Mouse (Mus musculus) regulatory T cell (primary cell): Measurements from ENCODE around the gene Rhebl1.

Experiments used
- in situ Hi-C: fragments of 300-600 bp; cut with MboI, MseI; formaldehyde crosslinking; loops from one replicate; pipeline ENCODE4 v1.15.1; 2025; ENCODE audit warnings: high pct_unique_total_duplicates

Gene Rhebl1

DNA sequence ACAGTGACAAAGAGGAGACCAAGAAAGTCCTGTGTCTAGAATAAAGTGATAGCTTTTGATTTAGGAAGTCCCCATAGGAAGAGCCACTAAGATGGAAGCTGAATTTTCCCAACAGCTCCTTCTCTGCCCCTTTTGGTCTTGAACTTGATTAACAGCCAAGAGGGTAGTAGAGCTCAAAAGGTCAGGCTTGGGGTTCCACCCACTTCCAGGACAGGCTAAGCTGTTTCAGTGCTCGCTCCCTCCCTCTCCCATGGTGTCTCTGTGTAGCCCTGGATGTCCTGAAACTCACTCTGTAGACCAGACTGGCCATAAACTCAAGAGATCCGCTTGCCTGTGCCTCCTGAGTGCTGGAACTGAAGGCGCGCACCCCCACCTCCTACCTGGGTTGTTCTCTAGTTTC, 21.7 kb upstream of the Rhebl1 start:
- in situ Hi-C loops: loop anchor here (5.0 kb wide), 1 partner anchor 34 kb away; no protein-coding TSS in a partner anchor

DNA sequence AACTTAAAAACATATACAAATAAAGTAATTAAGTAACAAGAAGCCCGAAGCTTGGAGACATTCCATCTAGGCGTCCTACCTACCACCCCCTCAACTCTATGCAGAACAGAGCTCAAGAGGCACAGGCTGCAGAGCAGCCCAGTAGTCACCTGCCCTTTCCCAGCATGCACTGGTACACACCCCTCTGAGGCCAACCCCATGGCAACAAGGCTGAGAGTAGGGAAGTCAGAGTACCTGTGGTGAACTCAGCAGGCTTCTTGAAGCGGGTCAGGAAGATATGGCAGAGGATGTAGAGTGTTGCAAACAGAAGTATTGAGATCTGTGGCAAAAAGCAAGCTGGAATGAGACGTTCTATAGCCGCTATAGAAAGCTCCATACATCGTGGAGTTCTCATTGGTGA, 20.6 kb upstream of the Rhebl1 start:
- in situ Hi-C loops: loop anchor here (5.0 kb wide), 1 partner anchor 33 kb away; no protein-coding TSS in a partner anchor

DNA sequence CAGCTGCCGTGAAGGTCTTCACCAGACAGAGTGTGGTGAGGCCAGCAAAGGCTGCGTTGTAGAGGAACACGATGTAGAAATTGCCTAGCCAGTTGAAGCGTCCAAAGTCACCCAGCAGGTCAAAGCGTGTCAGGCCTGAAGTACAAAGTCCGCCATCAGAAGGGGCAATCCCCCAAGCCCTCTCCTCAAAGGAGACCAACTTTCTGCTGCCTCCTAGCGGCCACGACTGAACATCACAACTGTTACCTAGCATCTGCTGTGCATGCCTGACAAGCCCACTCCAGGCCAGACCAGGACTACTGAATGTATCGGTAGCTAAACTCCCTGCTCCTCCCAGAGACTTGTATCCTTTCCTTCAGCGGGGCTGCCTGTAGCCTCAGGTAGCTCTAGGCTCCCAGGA, 10.4 kb upstream of the Rhebl1 start:
- in situ Hi-C loops: loop anchor here (5.0 kb wide), 1 partner anchor 93 kb away; no protein-coding TSS in a partner anchor

DNA sequence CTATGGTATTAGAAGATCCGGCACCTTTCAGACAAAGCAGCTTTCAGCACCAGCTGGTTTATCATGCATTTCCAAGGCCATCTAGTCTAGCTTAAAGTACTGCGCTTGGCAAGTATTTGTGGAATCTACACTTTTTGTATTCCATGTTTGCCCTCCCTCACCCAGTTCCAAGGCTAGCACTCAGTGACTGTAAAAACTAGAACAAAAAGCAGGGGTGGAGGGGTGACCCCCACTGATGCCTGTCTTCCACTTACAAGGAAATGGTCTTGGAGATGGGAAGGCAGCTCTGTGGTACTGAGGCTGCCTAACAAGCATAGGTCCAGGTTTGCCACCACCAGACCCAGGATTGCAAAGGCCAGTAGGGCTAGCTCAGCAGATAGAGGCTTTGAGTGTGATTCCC, 8.3 kb upstream of the Rhebl1 start:
- in situ Hi-C loops: no loop called here

DNA sequence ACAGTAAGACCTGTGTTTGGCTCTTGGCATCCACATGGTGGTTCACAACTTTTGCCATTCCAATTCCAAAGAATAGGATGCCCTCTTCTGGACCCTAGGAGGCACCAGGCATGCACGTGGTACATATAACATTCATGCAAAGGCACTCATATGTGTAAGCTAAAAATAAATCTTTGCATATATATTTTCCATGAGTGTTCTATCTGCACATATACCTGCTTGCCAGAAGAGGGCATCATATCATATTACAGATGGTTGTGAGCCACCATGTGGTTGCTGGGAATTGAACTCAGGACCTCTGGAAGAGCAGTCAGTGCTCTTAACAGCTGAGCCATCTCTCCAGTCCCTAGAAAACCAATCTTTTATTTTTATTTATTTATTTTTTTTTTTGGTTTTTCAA, 7.2 kb upstream of the Rhebl1 start:
- in situ Hi-C loops: no loop called here

DNA sequence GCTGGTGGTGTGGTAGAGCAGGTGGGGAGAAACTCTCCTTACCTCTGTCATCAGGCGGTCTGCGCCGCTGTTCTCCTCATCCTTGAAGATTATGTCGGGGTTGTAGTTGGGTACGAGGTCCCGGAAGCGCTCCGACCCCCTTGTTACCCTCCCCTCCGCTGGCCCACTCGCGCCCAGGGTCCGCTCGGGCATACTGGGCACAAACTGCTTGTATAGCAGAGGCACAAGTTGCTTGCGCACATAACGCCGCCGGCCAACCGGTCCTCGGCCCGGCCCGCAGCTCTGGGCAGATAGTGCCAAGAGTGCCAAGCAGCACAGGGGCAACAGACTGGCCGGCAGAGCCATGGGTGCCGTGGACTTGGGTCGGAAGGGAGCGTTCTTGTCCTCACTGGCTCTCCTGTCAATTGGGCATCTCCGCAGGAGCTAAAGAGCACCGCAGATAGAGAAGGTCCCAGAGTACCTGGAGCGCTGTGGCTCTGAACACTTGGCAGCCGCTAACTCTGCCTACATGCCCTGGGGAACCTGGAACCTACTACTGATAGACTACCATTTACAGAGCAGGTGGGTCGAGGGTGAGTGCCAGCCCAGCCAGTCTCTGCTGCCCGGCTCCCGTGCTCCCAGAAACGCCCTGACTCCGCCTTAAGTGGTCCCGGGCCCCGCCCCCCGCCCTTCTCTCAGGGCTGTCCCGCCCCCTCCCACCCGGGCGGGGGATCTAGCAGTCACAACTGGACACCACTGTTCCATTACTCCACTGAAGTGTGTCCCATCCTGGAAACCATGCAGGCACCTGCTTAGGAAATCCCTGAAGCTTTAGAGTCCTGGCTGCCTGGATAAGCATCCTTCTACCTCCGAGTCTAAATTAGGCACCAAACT, 3.8 kb upstream of the Rhebl1 start, which contains the start of gene Dhh:
TSS of gene Dhh (minus strand) at position 613 of the 873 bp plus-strand sequence.
- in situ Hi-C loops: loop anchor here (10.0 kb wide), 1 partner anchor 207 kb away; no protein-coding TSS in a partner anchor

DNA sequence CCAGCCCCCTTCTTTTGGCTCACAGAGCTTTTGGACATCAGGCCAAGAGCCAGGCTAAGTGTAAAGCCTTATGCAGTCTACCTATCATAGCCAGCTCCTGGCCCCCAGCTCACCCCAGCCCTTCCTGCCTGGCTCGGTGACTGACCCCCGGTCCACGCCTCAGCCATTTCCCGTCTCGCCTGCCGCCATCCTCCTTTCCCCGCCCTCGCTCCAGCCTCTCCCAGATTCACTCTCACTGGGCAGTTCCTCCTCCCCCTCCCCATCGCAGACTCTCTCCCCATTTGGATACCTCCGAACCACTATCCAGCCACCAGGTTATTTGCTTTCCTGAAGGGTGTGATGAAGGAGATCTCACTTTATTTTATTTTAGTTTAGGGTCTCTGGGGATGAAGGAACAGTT, 3.2 kb upstream of the Rhebl1 start:
- in situ Hi-C loops: loop anchor here (10.0 kb wide), 1 partner anchor 207 kb away; no protein-coding TSS in a partner anchor

DNA sequence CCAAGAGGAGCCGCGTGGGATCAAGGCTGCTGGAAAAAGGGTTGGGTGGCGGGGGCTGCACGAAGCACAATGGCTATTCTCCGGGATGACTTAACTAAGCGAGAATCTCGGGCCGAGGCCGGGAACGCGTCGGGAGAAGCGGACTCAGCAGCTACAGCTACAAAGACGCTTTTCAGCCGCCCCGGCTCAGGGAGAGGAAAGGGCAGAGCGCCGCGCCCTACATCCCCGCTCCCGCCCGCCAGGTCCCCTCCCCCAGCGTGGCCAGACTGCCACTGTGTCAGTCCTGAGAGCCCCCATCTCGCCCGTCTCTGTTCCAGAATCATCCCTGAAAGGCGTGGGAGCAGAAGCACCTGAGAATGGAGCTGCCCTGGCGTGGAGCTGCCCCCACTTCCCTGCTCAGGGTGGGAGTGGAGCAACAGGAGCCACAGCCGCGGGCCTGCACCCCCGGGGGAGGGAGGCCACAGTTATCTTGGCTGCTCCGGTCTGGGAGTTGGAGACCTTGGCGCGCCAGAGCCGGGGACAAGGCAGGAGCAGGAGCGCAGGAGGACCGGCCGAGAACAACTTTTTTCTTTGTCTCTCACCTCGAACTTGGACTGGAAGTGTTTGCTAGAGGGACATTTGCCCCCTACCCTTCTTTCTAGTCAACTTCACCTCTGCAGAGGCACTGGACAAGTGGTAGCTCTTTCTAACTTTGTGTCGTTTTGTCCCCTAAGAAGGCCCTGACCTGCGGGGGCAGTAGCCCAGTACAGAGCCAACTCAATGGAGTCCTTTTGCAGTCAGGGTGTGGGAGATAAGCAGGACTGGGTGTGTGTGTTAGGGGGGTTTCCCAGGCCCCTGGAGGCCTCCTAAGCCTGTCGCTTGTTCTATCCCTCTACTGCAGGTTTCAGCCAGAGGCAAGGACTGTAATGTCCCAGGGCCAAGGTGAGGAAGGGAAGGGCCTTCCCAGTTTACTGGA, 1.6 kb upstream of the Rhebl1 start:
- in situ Hi-C loops: loop anchor here (10.0 kb wide), 1 partner anchor 209 kb away; no protein-coding TSS in a partner anchor

DNA sequence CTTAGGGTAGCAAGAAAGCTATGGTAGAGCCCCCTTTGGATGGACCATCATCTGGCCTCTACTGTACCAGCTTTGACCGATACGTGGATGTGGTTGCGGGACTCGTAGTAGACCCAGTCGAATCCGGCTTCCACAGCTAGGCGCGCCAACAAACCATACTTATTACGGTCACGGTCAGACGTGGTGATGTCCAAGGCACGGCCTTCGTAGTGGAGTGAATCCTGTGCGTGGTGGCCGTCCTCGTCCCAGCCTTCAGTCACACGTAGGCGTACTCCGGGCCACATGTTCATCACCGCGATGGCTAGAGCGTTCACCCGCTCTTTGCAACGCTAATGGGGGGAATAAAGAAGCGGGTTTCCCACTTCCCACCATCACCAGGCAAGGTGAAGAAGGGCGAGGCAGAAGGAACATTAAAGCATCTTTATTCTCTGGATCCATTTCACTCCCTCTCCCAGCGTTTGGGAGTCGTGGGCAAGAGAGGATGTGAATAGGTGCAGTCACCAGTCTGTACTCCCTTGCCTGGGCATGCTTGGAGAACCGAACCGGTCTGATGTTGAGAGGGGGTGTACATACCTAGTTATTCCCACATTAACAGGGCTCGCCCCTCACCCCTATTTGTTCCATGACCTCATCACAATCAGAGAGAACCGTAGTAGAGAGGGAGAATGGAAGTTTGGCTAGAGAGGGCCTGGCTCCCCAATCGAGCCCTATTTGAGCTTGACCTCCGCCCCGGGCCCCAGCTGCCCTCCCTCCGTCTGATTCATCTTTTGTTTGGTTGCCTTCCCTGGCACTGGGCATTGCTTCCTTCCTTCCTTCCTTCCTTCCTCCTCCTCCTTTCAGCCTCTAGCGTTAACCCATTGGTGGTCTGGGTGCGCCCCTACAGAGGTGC, 650 bp upstream of the Rhebl1 start:
- in situ Hi-C loops: loop anchor here (10.0 kb wide), 1 partner anchor 210 kb away; no protein-coding TSS in a partner anchor

DNA sequence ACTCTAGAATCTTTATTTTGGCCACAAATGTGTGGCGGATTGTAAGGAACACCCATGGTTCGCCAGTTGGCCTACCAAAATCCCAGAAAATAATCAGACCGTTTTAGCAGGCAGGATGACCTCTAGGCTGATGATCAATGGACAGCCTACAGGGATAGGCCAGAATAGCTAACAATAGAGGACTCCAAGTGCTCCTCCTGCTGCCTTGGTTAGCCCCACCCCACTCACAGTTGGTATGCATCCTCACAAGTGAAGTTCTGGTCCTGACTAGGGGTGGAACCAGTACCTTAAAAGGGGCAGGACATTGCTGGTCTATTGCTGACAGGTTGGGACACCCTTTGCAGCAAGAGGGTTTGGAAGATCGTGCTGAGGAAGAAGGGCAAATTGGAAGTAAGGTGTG, 1.3 kb downstream of the Rhebl1 start:
- in situ Hi-C loops: loop anchor here (10.0 kb wide), 1 partner anchor 212 kb away; no protein-coding TSS in a partner anchor

DNA sequence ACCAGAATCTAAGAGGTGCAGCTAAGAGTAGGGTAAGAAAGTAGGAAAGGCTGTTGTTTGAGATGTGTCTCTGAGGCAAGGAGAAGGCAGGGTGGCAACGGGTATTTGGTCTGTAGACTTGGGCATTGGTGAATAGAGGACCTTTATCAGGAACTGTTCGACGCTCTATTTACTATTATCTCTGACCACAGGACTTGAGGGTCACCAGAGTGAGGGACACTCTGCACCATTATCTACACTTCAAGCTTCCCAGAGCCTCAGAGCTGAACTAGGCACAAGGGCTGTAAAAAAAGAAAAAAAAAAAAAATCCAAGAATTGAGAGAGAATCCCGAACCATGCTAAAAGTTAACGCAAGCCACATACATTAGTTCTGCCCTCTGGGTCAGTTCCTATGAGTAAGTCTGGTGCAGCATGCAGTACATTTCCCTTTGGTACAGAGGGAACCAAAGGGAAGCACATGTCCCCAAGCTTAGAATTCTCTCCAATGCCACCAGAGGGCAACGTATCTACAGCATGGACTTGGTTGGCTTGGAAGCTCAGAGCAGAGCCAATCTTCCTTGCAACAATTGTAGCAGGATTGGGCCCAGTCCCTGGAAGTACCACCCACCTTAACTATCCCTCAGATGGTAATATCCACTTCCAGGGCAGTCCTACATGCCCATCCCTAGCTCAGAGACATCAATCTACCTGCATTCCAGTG, 2.3 kb downstream of the Rhebl1 start:
- in situ Hi-C loops: loop anchor here (10.0 kb wide), 1 partner anchor 213 kb away; no protein-coding TSS in a partner anchor

DNA sequence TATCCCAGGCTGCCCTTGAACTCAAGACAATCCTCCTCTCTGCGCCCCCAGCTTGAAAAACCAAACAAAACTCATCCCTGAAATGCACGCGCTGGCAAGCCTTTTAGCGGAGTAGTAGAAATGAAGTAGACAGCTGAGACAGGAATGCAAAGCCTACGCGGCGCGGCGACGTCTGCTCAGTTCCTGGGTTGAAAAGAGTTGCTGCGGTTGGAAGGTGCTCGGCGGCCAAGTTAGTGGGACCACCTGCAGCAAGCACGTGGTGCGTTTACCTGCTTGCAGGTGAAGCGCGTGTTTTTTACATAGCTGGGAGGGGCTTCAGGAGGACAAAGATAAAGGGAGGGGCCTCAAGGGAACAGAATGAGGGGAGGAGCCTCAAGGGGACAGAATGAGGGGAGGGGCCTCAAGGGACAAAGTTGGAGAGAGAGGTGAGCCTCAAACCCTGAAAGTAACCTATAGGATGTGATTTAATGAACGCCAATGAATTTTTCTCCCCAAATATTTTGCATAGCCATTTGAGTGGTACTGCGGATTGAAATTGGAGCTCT, 3.1 kb downstream of the Rhebl1 start:
- in situ Hi-C loops: loop anchor here (10.0 kb wide), 1 partner anchor 214 kb away; no protein-coding TSS in a partner anchor

DNA sequence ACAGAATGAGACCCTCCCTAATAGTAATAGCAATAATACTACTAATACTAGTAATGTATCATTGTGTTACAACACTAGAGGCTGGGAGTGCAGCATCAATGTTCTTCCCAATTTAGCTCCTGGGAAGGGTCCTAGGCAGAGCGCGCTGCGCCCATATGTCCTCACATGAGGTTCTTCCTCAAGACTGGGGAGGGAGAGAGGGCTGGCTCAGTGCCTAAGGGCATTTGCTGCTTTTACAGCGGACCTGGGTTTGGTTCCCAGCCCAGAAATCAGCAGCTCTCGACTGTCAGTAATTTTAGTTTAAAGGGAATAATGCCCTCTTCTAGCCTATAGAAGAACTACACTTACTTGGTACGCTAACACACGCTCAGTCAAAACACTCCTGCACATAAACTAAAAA, 6.8 kb downstream of the Rhebl1 start:
- in situ Hi-C loops: no loop called here

DNA sequence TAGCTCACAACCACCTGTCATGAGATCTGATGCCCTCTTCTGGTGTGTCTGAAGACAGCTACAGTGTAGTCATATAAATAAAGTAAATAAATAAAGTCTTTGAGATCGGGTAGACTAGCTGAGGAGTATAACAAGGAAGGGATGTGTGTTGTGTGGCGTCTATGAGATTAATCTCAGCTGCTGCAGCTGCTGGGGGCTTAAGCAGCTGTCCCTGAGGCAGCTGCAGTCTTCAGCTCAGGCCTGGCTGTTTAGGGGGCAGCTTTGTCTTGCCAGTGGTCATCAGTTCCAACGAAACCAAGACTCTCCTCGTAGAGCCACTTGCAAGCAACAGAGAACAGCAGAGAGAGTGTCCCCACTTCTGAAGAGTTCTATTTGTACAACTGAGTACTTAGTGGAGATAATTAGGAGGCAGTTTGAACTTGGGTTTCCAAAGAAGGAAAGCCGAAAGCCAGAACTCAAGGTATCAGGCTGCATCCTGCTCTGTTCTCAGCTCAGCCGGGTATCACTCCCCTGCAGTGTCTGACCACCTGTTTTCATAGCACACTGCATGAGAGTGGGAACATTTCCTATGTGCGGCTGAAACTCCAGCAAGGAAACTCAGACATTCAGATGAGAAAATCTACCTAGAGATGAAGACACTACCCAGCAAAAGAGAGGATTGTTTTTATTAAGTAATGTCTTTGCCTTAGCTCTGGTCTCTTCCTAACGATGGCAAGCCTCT, 7.5 kb downstream of the Rhebl1 start:
- in situ Hi-C loops: no loop called here

DNA sequence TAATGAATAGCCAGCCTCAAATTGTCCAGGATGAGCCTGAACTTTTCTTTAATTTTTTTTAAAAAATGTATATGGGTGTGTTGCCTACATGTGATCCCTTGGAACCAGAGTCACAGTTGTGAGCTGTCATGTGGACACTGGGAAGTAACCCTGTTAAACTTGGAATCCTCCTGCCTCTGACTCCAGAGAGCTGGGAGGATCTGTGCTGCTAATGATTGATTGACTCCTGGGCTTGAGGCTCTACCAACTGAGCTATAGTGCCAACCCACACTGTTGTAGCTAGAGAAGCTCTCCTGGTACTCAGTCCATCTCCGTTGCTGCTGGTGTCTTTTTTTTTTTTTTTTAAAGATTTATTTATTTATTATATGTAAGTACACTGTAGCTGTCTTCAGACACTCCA, 10.2 kb downstream of the Rhebl1 start:
- in situ Hi-C loops: loop anchor here (5.0 kb wide), 1 partner anchor 33 kb away; the partner anchor contains the start of gene Lmbr1l

DNA sequence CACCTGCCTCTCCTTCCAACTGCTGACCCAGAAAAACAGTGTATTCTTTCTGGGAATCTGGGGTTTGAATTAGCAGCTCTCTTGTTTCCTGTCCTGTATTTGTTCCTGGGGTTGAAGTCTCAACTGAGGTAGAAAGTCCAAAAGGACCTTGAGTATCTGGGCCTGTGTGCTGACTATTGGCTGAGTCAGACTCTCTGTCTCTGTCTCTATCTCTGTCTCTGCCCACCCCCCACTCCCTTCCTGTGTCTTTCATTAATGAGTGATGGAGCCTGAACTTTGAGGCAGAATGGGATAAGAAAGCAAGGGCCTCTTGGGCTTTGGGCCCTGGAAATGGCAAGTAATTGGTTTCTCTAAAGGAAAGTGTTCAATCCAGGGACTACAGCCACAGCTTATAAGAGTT, 10.7 kb downstream of the Rhebl1 start:
- in situ Hi-C loops: loop anchor here (5.0 kb wide), 1 partner anchor 34 kb away; the partner anchor contains the start of gene Lmbr1l

DNA sequence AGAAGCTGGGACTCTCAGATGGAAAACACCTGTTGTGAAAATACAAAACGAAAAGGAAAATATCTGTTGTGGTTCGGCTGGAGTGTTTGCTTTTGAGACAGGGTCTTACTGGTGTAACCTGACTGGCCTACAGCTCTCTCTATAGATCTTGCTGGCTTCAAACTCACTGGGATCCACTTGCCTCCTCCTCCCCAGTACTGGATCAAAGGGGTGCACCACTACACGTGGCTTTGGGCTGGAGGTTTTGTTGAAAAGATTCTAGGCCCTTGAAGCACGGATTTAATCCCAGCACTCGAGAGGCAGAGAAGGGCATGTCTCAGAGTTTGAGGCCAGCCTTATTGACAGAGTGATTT, 12.7 kb downstream of the Rhebl1 start:
- in situ Hi-C loops: loop anchor here (5.0 kb wide), 1 partner anchor 36 kb away; the partner anchor contains the start of gene Lmbr1l

DNA sequence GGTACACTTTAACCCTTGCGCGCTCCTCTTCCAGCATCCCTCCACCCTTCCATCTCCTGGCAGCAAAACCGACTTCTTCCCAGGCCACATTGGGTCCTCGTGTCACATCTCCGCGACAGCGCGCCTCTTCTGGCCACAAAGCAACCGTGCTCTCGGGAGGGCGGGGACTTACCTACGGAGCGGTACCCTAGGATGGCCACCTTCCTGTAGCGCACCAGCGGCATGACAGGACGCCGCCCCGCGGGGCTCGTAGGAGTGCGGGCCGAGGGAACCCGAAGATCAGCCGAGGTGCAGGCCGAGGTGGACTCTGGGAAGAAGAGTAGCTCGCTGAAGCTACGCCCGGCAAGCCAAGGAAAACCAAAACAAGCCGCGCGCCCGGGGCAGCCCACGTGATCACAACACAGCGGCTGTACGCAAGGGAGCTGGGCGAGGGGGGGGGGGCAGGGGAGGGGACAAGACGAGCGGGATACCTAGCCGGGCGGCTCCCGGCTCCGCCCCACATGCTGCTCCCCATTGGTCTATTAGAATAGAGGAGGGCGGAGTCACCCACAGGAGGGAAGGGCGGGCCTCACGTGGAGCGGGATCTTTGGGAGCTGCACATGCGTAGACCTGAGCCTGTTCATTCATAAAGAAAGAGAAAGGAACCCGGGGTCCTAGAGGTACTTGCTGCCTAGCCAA, 13.2 kb downstream of the Rhebl1 start:
- in situ Hi-C loops: loop anchor here (5.0 kb wide), 1 partner anchor 36 kb away; the partner anchor contains the start of gene Lmbr1l
